Mouse (Mus musculus) stomach, adult 2 months (tissue): ENCODE data around the gene Bclaf1. TPM values are rescaled to one million over a fixed set of nuclear protein-coding genes. Genes with fewer than 3 reads are reported as not detected.

Experiments
- polyA plus RNA-seq: library from polyadenylated mRNA; depleted of rRNA; stranded (reverse); fragments of >200 nt; gene quantifications from 2 replicates; pipeline ENCODE4 v1.2.3, GENCODE M21; 2012; rRNA removed

Gene Bclaf1
- polyA plus RNA-seq, result 0.62 and 1.7 TPM in 2 replicates

GRCm38 (mm10) chr10:20311918-20312735 is at the start of gene Bclaf1:
TSS of gene Bclaf1 (plus strand) at chr10:20312469.

GRCm38 (mm10) chr10:20347285-20348214 is 35.3 kb downstream of the Bclaf1 start, which contains the start of gene Mtfr2:
TSS of gene Mtfr2 (plus strand) at chr10:20347770.

Other genes starting within 250 kb of the Bclaf1 start
- gene Map7, start 164.0 kb upstream of the Bclaf1 start, polyA plus RNA-seq, result 7.4 and 7.6 TPM in 2 replicates
- gene Mtfr2, start 35.3 kb downstream of the Bclaf1 start, polyA plus RNA-seq, result 0.22 and 0.39 TPM in 2 replicates